Mouse (Mus musculus) heart, adult 2 months (tissue): ENCODE data around the gene Gm20388.

ENCODE experiments used
- CTCF ChIP-seq: fragments of 200-600 bp; IDR thresholded peaks from 2 replicates; pipeline ENCODE4 v1.8.1; 2022; ENCODE audit warnings: antibody characterized with exemption, mild to moderate bottlenecking, moderate library complexity
- POLR2A ChIP-seq: fragments of 200-500 bp; IDR thresholded peaks from 2 replicates; pipeline ENCODE4 v1.6.1; 2011; ENCODE audit warnings: mild to moderate bottlenecking, low read depth, low read length, control low read depth; ENCODE audit not compliant: insufficient read depth

GRCm38 (mm10) chr8:121369378-121369777, 1458.7 kb downstream of the Gm20388 start:
- no peak for TF ChIP-seq CTCF
- no peak for TF ChIP-seq POLR2A
